18 mouse cellular contexts compared by ENCODE assay signal in genomic region chrX:168977776-168978175, GRCm38 (mm10).
DNase-seq lines count a peak whose midpoint lies in the region; ATAC-seq lines count a peak whose summit lies in the region.
"Had no signal": no experiment of that assay in that cellular context is flagged by ENCODE, and none has a peak within 500 bp of the region (broad histone marks: within the 10 kb centered on the region; RNA-seq: fewer than 3 reads in every experiment).

No protein-coding gene starts in this region.

- ATAC-seq in heart, embryonic 12.5 days (ENCODE audit: insufficient number of reproducible peaks, low FRiP score): no peak
- ATAC-seq in midbrain, embryonic 12.5 days (ENCODE audit: low FRiP score, low read depth): 0 out of 2 replicates have a peak, but pooled peaks have one; percentile 19
- no peak for ATAC-seq in midbrain, embryonic 13.5 days

- H3K9me3 ChIP-seq in heart, embryonic 12.5 days (replicated peaks): no peaks in the 10 kb centered on the region
- H3K9me3 ChIP-seq in midbrain, embryonic 12.5 days: no peaks in the 10 kb centered on the region
- no peaks in the 10 kb centered on the region for H3K9me3 ChIP-seq in midbrain, embryonic 13.5 days
- H3K9me3 ChIP-seq: embryonic facial prominence, embryonic 12.5 days; forebrain, embryonic 12.5 days; heart, embryonic 15.5 days; hindbrain, embryonic 15.5 days; limb, embryonic 15.5 days had no signal

- peak; percentile 73 for DNase-seq in heart, adult 11 months
- DNase-seq in forelimb bud, embryonic 11.5 days (ENCODE audit: low read depth, low spot score): peak; percentile 2
- peak; percentile 0 for DNase-seq in skeletal muscle tissue, adult 2 months (ENCODE audit: low read depth, low spot score)
- no peak for DNase-seq in right cerebral cortex, postnatal 14 days
- DNase-seq in layer of hippocampus, adult 9-10 months (ENCODE audit: low spot score): no peak
- DNase-seq: cerebellum, adult 8-10 months; gastrocnemius, postnatal 25 days; kidney, adult 9 months; right cerebral cortex, adult 18-20 months had no signal

- no peaks in the 10 kb centered on the region for H3K27me3 ChIP-seq in heart, embryonic 12.5 days (replicated peaks)
- peaks cover 15% of the 10 kb centered on the region; the same call in 1 of the 2 replicates for H3K27me3 ChIP-seq in midbrain, embryonic 12.5 days
- peaks cover 29% of the 10 kb centered on the region; the same call in 1 of the 2 replicates for H3K27me3 ChIP-seq in midbrain, embryonic 13.5 days
- H3K27me3 ChIP-seq: heart, embryonic 15.5 days had no signal

- no peaks in the 10 kb centered on the region for H3K36me3 ChIP-seq in heart, embryonic 12.5 days
- H3K36me3 ChIP-seq in midbrain, embryonic 12.5 days: no peaks in the 10 kb centered on the region
- no peaks in the 10 kb centered on the region for H3K36me3 ChIP-seq in midbrain, embryonic 13.5 days
- H3K36me3 ChIP-seq: embryonic facial prominence, embryonic 12.5 days; forebrain, embryonic 12.5 days; heart, embryonic 15.5 days; hindbrain, embryonic 15.5 days; limb, embryonic 15.5 days had no signal

- H3K4me2 ChIP-seq in heart, embryonic 12.5 days: no peak overlapping the region
- no peak overlapping the region for H3K4me2 ChIP-seq in midbrain, embryonic 12.5 days (replicated peaks)
- H3K4me2 ChIP-seq in midbrain, embryonic 13.5 days (replicated peaks): no peak overlapping the region
- H3K4me2 ChIP-seq: embryonic facial prominence, embryonic 12.5 days; forebrain, embryonic 12.5 days; heart, embryonic 15.5 days; hindbrain, embryonic 15.5 days; limb, embryonic 15.5 days had no signal

- no peak overlapping the region for H3K27ac ChIP-seq in heart, embryonic 12.5 days (ENCODE audit: poor library complexity, severe bottlenecking)
- H3K27ac ChIP-seq in midbrain, embryonic 12.5 days (replicated peaks): no peak overlapping the region
- H3K27ac ChIP-seq in midbrain, embryonic 13.5 days: no peak overlapping the region
- H3K27ac ChIP-seq: embryonic facial prominence, embryonic 12.5 days; forebrain, embryonic 12.5 days; heart, embryonic 15.5 days; hindbrain, embryonic 15.5 days; limb, embryonic 15.5 days; macrophage had no signal

- no peaks in the 10 kb centered on the region; the same call in 1 of the 2 replicates for H3K4me1 ChIP-seq in heart, embryonic 12.5 days (replicated peaks)
- H3K4me1 ChIP-seq in midbrain, embryonic 12.5 days: no peaks in the 10 kb centered on the region
- no peaks in the 10 kb centered on the region for H3K4me1 ChIP-seq in midbrain, embryonic 13.5 days (replicated peaks)
- H3K4me1 ChIP-seq: embryonic facial prominence, embryonic 12.5 days; forebrain, embryonic 12.5 days; hindbrain, embryonic 15.5 days; limb, embryonic 15.5 days had no signal

- WGBS in heart, embryonic 12.5 days: 49% methylated on average over 3 of the region's 3 CpGs
- WGBS in midbrain, embryonic 12.5 days: 65% methylated on average over 3 of the region's 3 CpGs
- WGBS in midbrain, embryonic 13.5 days: 55% methylated on average over 3 of the region's 3 CpGs

- no peak overlapping the region for H3K9ac ChIP-seq in heart, embryonic 12.5 days
- H3K9ac ChIP-seq in midbrain, embryonic 12.5 days (replicated peaks): no peak overlapping the region
- no peak overlapping the region for H3K9ac ChIP-seq in midbrain, embryonic 13.5 days (replicated peaks)
- H3K9ac ChIP-seq: embryonic facial prominence, embryonic 12.5 days; forebrain, embryonic 12.5 days; heart, embryonic 15.5 days; hindbrain, embryonic 15.5 days; limb, embryonic 15.5 days had no signal

- H3K4me3 ChIP-seq in heart, embryonic 12.5 days: no peak overlapping the region
- no peak overlapping the region for H3K4me3 ChIP-seq in midbrain, embryonic 12.5 days
- no peak overlapping the region for H3K4me3 ChIP-seq in midbrain, embryonic 13.5 days (replicated peaks)
- H3K4me3 ChIP-seq: embryonic facial prominence, embryonic 12.5 days; forebrain, embryonic 12.5 days; heart, embryonic 15.5 days; hindbrain, embryonic 15.5 days; limb, embryonic 15.5 days had no signal

Comparison
In these comparisons a context has a peak if more than half of its experiments do, and no peak if none do; other contexts are left out.
1. DNase-seq: peak in heart, adult 11 months (single experiment), forelimb bud, embryonic 11.5 days (single experiment) and skeletal muscle tissue, adult 2 months (single experiment); none in right cerebral cortex, postnatal 14 days (single experiment) and layer of hippocampus, adult 9-10 months (single experiment).